Mouse (Mus musculus) spleen, adult 2 months (tissue): Measurements from ENCODE around the gene B3gat2. TPM values are rescaled to one million over a fixed set of nuclear protein-coding genes. Genes with fewer than 3 reads are reported as not detected.
A peak's percentile ranks its signal among the peaks of the same experiment; 100 is the strongest.

Experiments used
- DNase-seq, 2 experiments: peaks; one replicate each; pipeline versions ENCODE4 v3.0.0 to v3.0.0-alpha.2; 2012 to 2021; ENCODE audit warnings: low spot score in 2 of 2, low read depth in 1 of 2
- H3K27ac ChIP-seq: fragments of 200-500 bp; 2 replicates; pipeline ENCODE4 v1.5.1; 2012; ENCODE audit warnings: low read length, inconsistent platforms; ENCODE audit not compliant: insufficient read depth
- H3K27me3 ChIP-seq: fragments of 200-500 bp; 2 replicates; pipeline ENCODE4 v1.6.1; 2012; ENCODE audit warnings: mild to moderate bottlenecking, moderate library complexity, low read length, inconsistent platforms; ENCODE audit not compliant: control insufficient read depth, insufficient read depth
- H3K36me3 ChIP-seq: fragments of 200-500 bp; 2 replicates; pipeline ENCODE4 v1.6.1; 2012; ENCODE audit warnings: mild to moderate bottlenecking, low read length, inconsistent platforms; ENCODE audit not compliant: control insufficient read depth, insufficient read depth
- H3K4me1 ChIP-seq: fragments of 200-500 bp; 2 replicates; pipeline ENCODE4 v1.6.1; 2011; ENCODE audit warnings: inconsistent platforms; ENCODE audit not compliant: control insufficient read depth, insufficient read depth, insufficient read length
- H3K4me3 ChIP-seq: fragments of 200-500 bp; 2 replicates; pipeline ENCODE4 v1.5.1; 2011; ENCODE audit warnings: mild to moderate bottlenecking, inconsistent platforms; ENCODE audit not compliant: insufficient read depth, insufficient read length; ENCODE audit errors: extremely low read depth
- CTCF ChIP-seq: fragments of 200-500 bp; IDR thresholded peaks from 2 replicates; pipeline ENCODE4 v1.5.1; 2011; ENCODE audit warnings: mild to moderate bottlenecking, inconsistent platforms; ENCODE audit not compliant: insufficient read depth, insufficient read length, insufficient replicate concordance; ENCODE audit errors: extremely low read depth
- POLR2A ChIP-seq: fragments of 200-500 bp; IDR thresholded peaks from 2 replicates; pipeline ENCODE4 v1.6.1; 2011; ENCODE audit warnings: low read depth, low read length, inconsistent platforms
- WGBS: fragments of 180-500 bp; shearing (Covaris S2); methylation state at CpG from one replicate; pipeline ENCODE4 v1.1.7; 2018; 5-methylcytosine and 5-hydroxymethylcytosine counted together
- polyA plus RNA-seq: library from polyadenylated mRNA; depleted of rRNA; stranded (reverse); fragments of >200 nt; gene quantifications from 2 replicates; pipeline ENCODE4 v1.2.3, GENCODE M21; 2012

Gene B3gat2
- polyA plus RNA-seq, 1 experiment = not detected

GRCm38 (mm10) chr1:23764710-23765109, 3.2 kb downstream of the B3gat2 start:
- H3K27ac ChIP-seq = no peak overlapping the region
- DNase-seq = no peak
- no peak for TF ChIP-seq POLR2A
- TF ChIP-seq CTCF = no peak
- WGBS = 50% methylated on average over 4 of the region's 4 CpGs
- H3K36me3 ChIP-seq = no peaks in the 10 kb centered on the region
- H3K4me3 ChIP-seq = no peak overlapping the region
- peaks cover 15% of the 10 kb centered on the region for H3K27me3 ChIP-seq
- peaks cover 11% of the 10 kb centered on the region; the same call in 1 of the 2 replicates for H3K4me1 ChIP-seq

GRCm38 (mm10) chr1:23773039-23773438, 11.5 kb downstream of the B3gat2 start:
- Histone ChIP-seq H3K4me1 (peaks cover 3% of the 10 kb centered on the region; the same call in 1 of the 2 replicates), H3K27ac (no peak overlapping the region), H3K27me3 (no peaks in the 10 kb centered on the region), H3K4me3 (no peak overlapping the region), H3K36me3 (no peaks in the 10 kb centered on the region)
- 59% methylated on average over 3 of the region's 3 CpGs for WGBS
- no peak for DNase-seq
- TF ChIP-seq CTCF (no peak), POLR2A (no peak)

- H3K36me3 ChIP-seq = no peaks in the 10 kb centered on the region
- peak; percentile 29 to 74 for DNase-seq
- 43% methylated on average over 11 of the region's 11 CpGs for WGBS
- no peak overlapping the region for H3K4me3 ChIP-seq
- H3K27ac ChIP-seq = no peak overlapping the region
- no peaks in the 10 kb centered on the region for H3K27me3 ChIP-seq
- H3K4me1 ChIP-seq = no peaks in the 10 kb centered on the region
- TF ChIP-seq CTCF = peak; percentile 82; the same call in 1 of the 2 replicates
- TF ChIP-seq POLR2A = no peak
Measured at GRCm38 (mm10) chr1:23792737-23793533, 31.4 kb downstream of the B3gat2 start.

- H3K4me3 ChIP-seq = no peak overlapping the region
- H3K4me1 ChIP-seq = no peaks in the 10 kb centered on the region
- TF ChIP-seq CTCF (no peak), POLR2A (no peak)
- no peak overlapping the region for H3K27ac ChIP-seq
- H3K36me3 ChIP-seq = no peaks in the 10 kb centered on the region
- no peak for DNase-seq
- WGBS = 91% methylated on average over 9 of the region's 9 CpGs
- no peaks in the 10 kb centered on the region for H3K27me3 ChIP-seq
Measured at GRCm38 (mm10) chr1:23798306-23798705, 36.8 kb downstream of the B3gat2 start.

- H3K27me3 ChIP-seq = no peaks in the 10 kb centered on the region
- H3K4me1 ChIP-seq = no peaks in the 10 kb centered on the region
- no peaks in the 10 kb centered on the region for H3K36me3 ChIP-seq
- 81% methylated on average over 5 of the region's 5 CpGs for WGBS
- TF ChIP-seq CTCF (no peak), POLR2A (no peak)
- H3K27ac ChIP-seq = no peak overlapping the region
- H3K4me3 ChIP-seq = no peak overlapping the region
- DNase-seq = no peak
Measured at GRCm38 (mm10) chr1:23821615-23822014, 60.1 kb downstream of the B3gat2 start.

GRCm38 (mm10) chr1:23826887-23827758, 65.6 kb downstream of the B3gat2 start:
- H3K4me3 ChIP-seq = no peak overlapping the region
- H3K27me3 ChIP-seq = no peaks in the 10 kb centered on the region
- no peaks in the 10 kb centered on the region for H3K36me3 ChIP-seq
- DNase-seq = peak; percentile 12 to 32
- 39% methylated on average over 13 of the region's 13 CpGs for WGBS
- peak; percentile 44; the same call in 1 of the 2 replicates for TF ChIP-seq CTCF
- no peak for TF ChIP-seq POLR2A
- H3K4me1 ChIP-seq = no peaks in the 10 kb centered on the region
- H3K27ac ChIP-seq = no peak overlapping the region
